Mouse (Mus musculus): Measurements from ENCODE around the gene Zglp1. TPM values are rescaled to one million over a fixed set of nuclear protein-coding genes. Genes with fewer than 3 reads are reported as not detected.
A peak's percentile ranks its signal among the peaks of the same experiment; 100 is the strongest.

Zglp1 gene
- polyA plus RNA-seq, 1 experiment from 2014 or later, result 0.39 TPM

DNA sequence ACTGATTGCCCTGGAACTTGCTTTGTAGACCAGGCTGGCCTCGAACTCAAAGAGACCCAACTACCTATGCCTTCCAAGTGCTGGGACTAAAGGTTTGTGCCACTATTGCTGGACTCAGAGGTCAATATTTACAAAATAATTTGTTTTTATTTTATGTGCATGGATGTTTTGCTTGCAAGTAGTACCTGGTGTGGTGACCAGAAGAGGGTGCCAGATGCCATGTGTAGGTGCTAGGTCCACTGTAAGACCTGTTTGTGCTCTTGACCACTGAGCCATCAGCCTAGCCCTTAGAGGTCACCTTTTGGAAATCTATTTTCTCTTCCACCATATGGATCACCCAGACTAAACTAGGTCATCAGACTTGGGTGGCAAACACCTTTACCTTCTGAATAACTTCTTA is 44.2 kb downstream of the Zglp1 start:
- H3K36me3 ChIP-seq, result 0 out of 2 replicates have a peak, but pooled peaks cover 4% of the 10 kb centered on the region
- WGBS, result 67% methylated on average over 1 of the region's 1 CpGs
- H3K27me3 ChIP-seq, result peaks cover 7% of the 10 kb centered on the region; the same call in 1 of the 2 replicates
- H3K9me3 ChIP-seq (replicated peaks), result no peaks in the 10 kb centered on the region
- H3K27ac ChIP-seq (replicated peaks), result no peak overlapping the region
- no peak overlapping the region for H3K9ac ChIP-seq
- H3K4me3 ChIP-seq (replicated peaks), result no peak overlapping the region
- no peak for ATAC-seq (ENCODE audit: insufficient number of reproducible peaks, low FRiP score, low TSS enrichment, low read depth)
- H3K4me2 ChIP-seq (replicated peaks), result no peak overlapping the region
- H3K4me1 ChIP-seq, result 0 out of 2 replicates have a peak, but pooled peaks cover under 1% of the 10 kb centered on the region

GRCm38 (mm10) chr9:21022288-21022687 is 44.6 kb downstream of the Zglp1 start:
- H3K4me2 ChIP-seq (replicated peaks), result no peak overlapping the region
- no peak overlapping the region for H3K9ac ChIP-seq
- H3K27ac ChIP-seq (replicated peaks), result no peak overlapping the region
- WGBS, result 38% methylated on average over 6 of the region's 6 CpGs
- H3K27me3 ChIP-seq, result peaks cover 7% of the 10 kb centered on the region
- peaks cover under 1% of the 10 kb centered on the region; the same call in 1 of the 2 replicates for H3K4me1 ChIP-seq
- 0 out of 2 replicates have a peak, but pooled peaks cover 4% of the 10 kb centered on the region for H3K36me3 ChIP-seq
- no peaks in the 10 kb centered on the region for H3K9me3 ChIP-seq (replicated peaks)
- no peak overlapping the region for H3K4me3 ChIP-seq (replicated peaks)
- no peak for ATAC-seq (ENCODE audit: insufficient number of reproducible peaks, low FRiP score, low TSS enrichment, low read depth)

GRCm38 (mm10) chr9:21021363-21021762 is 45.5 kb downstream of the Zglp1 start:
- H3K4me1 ChIP-seq, result peaks cover 9% of the 10 kb centered on the region
- no peak for ATAC-seq (ENCODE audit: insufficient number of reproducible peaks, low FRiP score, low TSS enrichment, low read depth)
- no peak overlapping the region for H3K9ac ChIP-seq
- peaks cover 15% of the 10 kb centered on the region for H3K27me3 ChIP-seq
- H3K9me3 ChIP-seq (replicated peaks), result no peaks in the 10 kb centered on the region
- no peak overlapping the region for H3K4me2 ChIP-seq (replicated peaks)
- H3K4me3 ChIP-seq (replicated peaks), result no peak overlapping the region
- H3K27ac ChIP-seq (replicated peaks), result no peak overlapping the region
- 75% methylated on average over 3 of the region's 3 CpGs for WGBS
- H3K36me3 ChIP-seq, result 0 out of 2 replicates have a peak, but pooled peaks cover 4% of the 10 kb centered on the region

GRCm38 (mm10) chr9:21018600-21018999 is 48.3 kb downstream of the Zglp1 start:
- ATAC-seq (ENCODE audit: insufficient number of reproducible peaks, low FRiP score, low TSS enrichment, low read depth), result no peak
- Histone ChIP-seq H3K9me3 (replicated peaks) (no peaks in the 10 kb centered on the region), H3K4me1 (peaks cover 26% of the 10 kb centered on the region), H3K36me3 (0 out of 2 replicates have a peak, but pooled peaks cover 4% of the 10 kb centered on the region), H3K9ac (no peak overlapping the region), H3K4me3 (replicated peaks) (no peak overlapping the region), H3K27me3 (peaks cover 35% of the 10 kb centered on the region), H3K27ac (replicated peaks) (no peak overlapping the region), H3K4me2 (replicated peaks) (no peak overlapping the region)
- 68% methylated on average over 2 of the region's 2 CpGs for WGBS

GRCm38 (mm10) chr9:21017177-21017575 is 49.7 kb downstream of the Zglp1 start:
- WGBS, result 35% methylated on average over 4 of the region's 4 CpGs
- Histone ChIP-seq H3K4me2 (replicated peaks) (peak overlapping the region; percentile 75), H3K4me1 (peaks cover 26% of the 10 kb centered on the region), H3K9ac (no peak overlapping the region), H3K9me3 (replicated peaks) (no peaks in the 10 kb centered on the region), H3K4me3 (replicated peaks) (peak overlapping the region; percentile 49), H3K27me3 (peaks cover 35% of the 10 kb centered on the region), H3K36me3 (0 out of 2 replicates have a peak, but pooled peaks cover 4% of the 10 kb centered on the region), H3K27ac (replicated peaks) (no peak overlapping the region)
- no peak for ATAC-seq (ENCODE audit: insufficient number of reproducible peaks, low FRiP score, low TSS enrichment, low read depth)

- H3K9me3 ChIP-seq (replicated peaks), result no peaks in the 10 kb centered on the region
- H3K36me3 ChIP-seq, result 0 out of 2 replicates have a peak, but pooled peaks cover 4% of the 10 kb centered on the region
- 3% methylated on average over 17 of the region's 17 CpGs for WGBS
- no peak overlapping the region for H3K9ac ChIP-seq
- H3K4me1 ChIP-seq, result peaks cover 26% of the 10 kb centered on the region
- peak overlapping the region; percentile 28; the same call in 1 of the 2 replicates for H3K27ac ChIP-seq (replicated peaks)
- no peak for ATAC-seq (ENCODE audit: insufficient number of reproducible peaks, low FRiP score, low TSS enrichment, low read depth)
- H3K4me3 ChIP-seq (replicated peaks), result peak overlapping the region; percentile 49
- H3K4me2 ChIP-seq (replicated peaks), result peak overlapping the region; percentile 75
- H3K27me3 ChIP-seq, result peaks cover 35% of the 10 kb centered on the region
These were observed 50.3 kb downstream of the Zglp1 start for GRCm38 (mm10) chr9:21016331-21017176.

DNA sequence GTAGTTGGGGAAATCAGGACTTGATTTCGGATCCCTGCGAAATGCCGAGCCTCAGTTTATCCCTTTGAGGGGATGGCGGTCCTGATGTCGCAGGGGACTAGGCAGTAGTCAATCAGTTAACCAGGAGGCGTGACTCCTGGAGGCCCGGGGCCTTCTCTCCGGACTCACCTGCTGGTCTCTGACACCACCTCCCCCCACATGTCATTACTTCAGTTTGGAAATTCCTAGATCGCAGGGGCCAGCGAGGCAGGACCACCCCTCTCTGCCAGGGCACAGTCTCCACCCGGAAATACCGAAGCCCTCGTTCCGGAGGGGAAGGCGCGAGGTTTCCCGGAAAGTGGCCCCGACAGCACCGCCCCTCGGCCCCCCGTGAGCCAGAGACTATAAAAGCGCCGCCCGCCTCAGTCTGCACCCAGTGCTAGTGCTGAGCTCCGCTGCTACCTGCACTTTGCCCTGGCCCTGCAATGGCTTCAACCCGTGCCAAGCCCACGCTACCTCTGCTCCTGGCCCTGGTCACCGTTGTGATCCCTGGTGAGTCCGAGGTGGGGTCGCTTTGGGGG is 51.2 kb downstream of the Zglp1 start, which contains the start of gene Icam1:
TSS of gene Icam1 (plus strand) at position 415 of the 560 bp plus-strand sequence.
- Histone ChIP-seq H3K27ac (replicated peaks) (peak within 1 kb of the TSS; percentile 48), H3K4me2 (replicated peaks) (peak within 1 kb of the TSS; percentile 75), H3K4me3 (replicated peaks) (peak within 1 kb of the TSS; percentile 49), H3K36me3 (no peaks in the 10 kb centered on the region), H3K27me3 (peaks cover 35% of the 10 kb centered on the region), H3K9me3 (replicated peaks) (no peaks in the 10 kb centered on the region), H3K9ac (peak within 1 kb of the TSS; percentile 37), H3K4me1 (peaks cover 26% of the 10 kb centered on the region)
- WGBS, result under 1% methylated on average over 30 of the region's 30 CpGs
- ATAC-seq (ENCODE audit: insufficient number of reproducible peaks, low FRiP score, low TSS enrichment, low read depth), result peak; percentile 51; the same call in 1 of the 2 replicates

- WGBS, result 3% methylated on average over 28 of the region's 29 CpGs
- Histone ChIP-seq H3K4me1 (peaks cover 26% of the 10 kb centered on the region), H3K36me3 (no peaks in the 10 kb centered on the region), H3K27ac (replicated peaks) (peak overlapping the region; percentile 48), H3K9me3 (replicated peaks) (no peaks in the 10 kb centered on the region), H3K4me3 (replicated peaks) (peak overlapping the region; percentile 49), H3K4me2 (replicated peaks) (peak overlapping the region; percentile 75), H3K27me3 (peaks cover 35% of the 10 kb centered on the region), H3K9ac (peak overlapping the region; percentile 37; the same call in 1 of the 2 replicates)
- ATAC-seq (ENCODE audit: insufficient number of reproducible peaks, low FRiP score, low TSS enrichment, low read depth), result peak; percentile 53; the same call in 1 of the 2 replicates
These were observed 52.0 kb downstream of the Zglp1 start for GRCm38 (mm10) chr9:21014691-21015570.
